19 mouse cellular contexts compared by ENCODE assay signal in the genomic region with DNA sequence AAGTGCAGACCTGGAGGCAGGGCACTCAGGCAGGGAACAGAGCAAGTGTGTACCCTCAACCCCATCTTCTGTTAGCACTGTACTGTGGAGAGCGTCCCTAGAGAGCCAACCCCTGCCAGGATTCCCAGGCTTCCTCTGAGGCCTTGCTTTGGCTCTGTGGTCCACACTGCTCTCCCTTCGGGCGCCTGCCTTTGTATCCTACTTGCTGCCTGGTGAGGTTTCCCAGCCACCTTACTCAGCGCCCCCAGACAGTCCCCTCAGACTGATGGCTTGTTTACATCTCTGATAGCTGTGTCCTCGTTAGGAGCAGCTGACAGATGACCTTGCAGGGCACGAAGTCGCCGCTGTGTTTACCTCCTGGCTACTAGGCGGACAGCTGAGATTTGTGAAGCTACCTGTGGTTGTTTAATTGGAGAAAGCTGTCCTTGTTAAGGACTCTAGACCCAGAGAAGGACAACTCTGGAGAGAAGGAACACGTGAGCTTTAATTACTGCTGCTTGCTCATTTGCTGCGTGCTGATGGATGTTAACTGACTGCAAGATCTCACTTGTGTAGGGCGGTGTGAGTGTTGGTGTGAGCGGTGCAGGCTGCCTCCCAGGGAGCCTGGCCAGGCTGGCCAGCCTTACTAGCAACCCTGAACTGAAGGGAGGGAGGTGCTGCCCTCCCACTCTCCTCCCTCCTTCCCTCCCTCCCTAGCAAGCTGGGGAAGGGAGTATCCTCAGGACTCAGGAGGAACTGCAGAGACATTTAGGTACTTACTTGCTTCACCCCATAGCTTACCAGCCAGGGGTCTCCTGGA. TPM values are rescaled to one million over a fixed set of nuclear protein-coding genes. Genes with fewer than 3 reads are reported as not detected.
DNase-seq lines count a peak whose midpoint lies in the region; ATAC-seq lines count a peak whose summit lies in the region.
"Had no signal": no experiment of that assay in that cellular context is flagged by ENCODE, and none has a peak within 500 bp of the region (broad histone marks: within the 10 kb centered on the region; RNA-seq: fewer than 3 reads in every experiment).

No protein-coding gene starts in this region.

- DNase-seq in intestine, embryonic 14.5 days (ENCODE audit: low spot score) = no peak
- DNase-seq in embryo, embryonic 10.5 days (ENCODE audit: low spot score) = peak; percentile 27
- peak; percentile 50 for DNase-seq in limb, embryonic 10.5 days (ENCODE audit: low spot score)
- peak; percentile 61 for DNase-seq in lung, postnatal 36 days
- no peak for DNase-seq in urinary bladder, adult 18-20 months (ENCODE audit: low spot score in 2 of 2)
- DNase-seq in left cerebral cortex, adult 11 months (ENCODE audit: low spot score) = no peak
- DNase-seq: cerebellum, adult 11-12 months; gastrocnemius, postnatal 25 days; kidney, adult 2 months; retina, postnatal 1 day had no signal

- no peak overlapping the region for H3K9ac ChIP-seq in intestine, embryonic 14.5 days (ENCODE audit: low read length)
- no peak overlapping the region; the same call in 1 of the 2 replicates for H3K9ac ChIP-seq in intestine, embryonic 15.5 days
- H3K9ac ChIP-seq: heart, embryonic 15.5 days; limb, embryonic 15.5 days; midbrain, embryonic 13.5 days had no signal

- 0 out of 2 replicates have a peak overlapping the region, but pooled peaks have one; percentile 7 for H3K27ac ChIP-seq in intestine, embryonic 14.5 days (ENCODE audit: low read depth)
- no peak overlapping the region for H3K27ac ChIP-seq in intestine, embryonic 15.5 days
- H3K27ac ChIP-seq in limb, embryonic 10.5 days = peak overlapping the region; percentile 79
- H3K27ac ChIP-seq: heart, embryonic 15.5 days; limb, embryonic 15.5 days; macrophage; midbrain, embryonic 13.5 days had no signal

- no peaks in the 10 kb centered on the region for H3K27me3 ChIP-seq in intestine, embryonic 14.5 days (replicated peaks; ENCODE audit: control insufficient read depth, insufficient read depth, low read length)
- H3K27me3 ChIP-seq in intestine, embryonic 15.5 days (replicated peaks) = 0 out of 2 replicates have a peak, but pooled peaks cover 4% of the 10 kb centered on the region
- peaks cover 14% of the 10 kb centered on the region; the same call in 1 of the 2 replicates for H3K27me3 ChIP-seq in limb, embryonic 10.5 days (ENCODE audit: low read depth, poor library complexity, severe bottlenecking)
- H3K27me3 ChIP-seq: limb, embryonic 15.5 days had no signal

- no peak for ATAC-seq in intestine, embryonic 14.5 days (replicated peaks; ENCODE audit: low FRiP score, low TSS enrichment, low read depth)
- no peak for ATAC-seq in intestine, embryonic 15.5 days
- ATAC-seq: activated CD4-positive, CD25-positive, alpha-beta regulatory T cell, adult 4 months; CD4-positive, CD25-positive, alpha-beta regulatory T cell, adult 4 months; midbrain, embryonic 13.5 days had no signal

- peaks cover 2% of the 10 kb centered on the region; the same call in 1 of the 2 replicates for H3K9me3 ChIP-seq in intestine, embryonic 14.5 days (ENCODE audit: control insufficient read depth, low read length)
- no peaks in the 10 kb centered on the region for H3K9me3 ChIP-seq in intestine, embryonic 15.5 days
- H3K9me3 ChIP-seq in limb, embryonic 10.5 days (replicated peaks) = no peaks in the 10 kb centered on the region
- H3K9me3 ChIP-seq: limb, embryonic 15.5 days; midbrain, embryonic 13.5 days had no signal

- peaks cover 8% of the 10 kb centered on the region for H3K4me1 ChIP-seq in intestine, embryonic 14.5 days (replicated peaks; ENCODE audit: control insufficient read depth, insufficient read depth, low read length)
- peaks cover 7% of the 10 kb centered on the region; the same call in 1 of the 2 replicates for H3K4me1 ChIP-seq in intestine, embryonic 15.5 days (replicated peaks)
- peaks cover 33% of the 10 kb centered on the region for H3K4me1 ChIP-seq in limb, embryonic 10.5 days

- no peaks in the 10 kb centered on the region for H3K36me3 ChIP-seq in intestine, embryonic 14.5 days (ENCODE audit: control insufficient read depth, insufficient read depth, low read length)
- H3K36me3 ChIP-seq in intestine, embryonic 15.5 days = no peaks in the 10 kb centered on the region
- H3K36me3 ChIP-seq in limb, embryonic 10.5 days = no peaks in the 10 kb centered on the region
- H3K36me3 ChIP-seq: heart, embryonic 15.5 days; limb, embryonic 15.5 days; midbrain, embryonic 13.5 days had no signal

- no peak overlapping the region for H3K4me2 ChIP-seq in intestine, embryonic 14.5 days (ENCODE audit: low read length)
- H3K4me2 ChIP-seq in intestine, embryonic 15.5 days (replicated peaks) = no peak overlapping the region
- H3K4me2 ChIP-seq: heart, embryonic 15.5 days; limb, embryonic 15.5 days; midbrain, embryonic 13.5 days had no signal

- H3K4me3 ChIP-seq in intestine, embryonic 14.5 days (ENCODE audit: low read depth, low read length) = no peak overlapping the region
- H3K4me3 ChIP-seq in intestine, embryonic 15.5 days (replicated peaks) = no peak overlapping the region
- no peak overlapping the region for H3K4me3 ChIP-seq in limb, embryonic 10.5 days
- H3K4me3 ChIP-seq: heart, embryonic 15.5 days; limb, embryonic 15.5 days; midbrain, embryonic 13.5 days had no signal

- WGBS in intestine, embryonic 14.5 days = 18% methylated on average over 13 of the region's 13 CpGs
- 21% methylated on average over 13 of the region's 13 CpGs for WGBS in intestine, embryonic 15.5 days
- WGBS in limb, embryonic 10.5 days = 13% methylated on average over 13 of the region's 13 CpGs

RNA-seq across cellular contexts. Expression of gene Gm3045, which starts 7.5 kb away (rescaled TPM):
- polyA plus RNA-seq in intestine, embryonic 14.5 days (2014; fragmentation: Nextera tagmentation; extraction: Ambion mirVana) = not detected in 2 replicates
- not detected in 2 replicates for polyA plus RNA-seq in intestine, embryonic 15.5 days (2015; fragmentation: Nextera tagmentation; extraction: Ambion mirVana)
- polyA plus RNA-seq in limb, embryonic 10.5 days (2016; fragmentation: Nextera tagmentation; extraction: Ambion mirVana) = not detected in 2 replicates
- polyA plus RNA-seq: activated CD4-positive, CD25-positive, alpha-beta regulatory T cell, adult 4 months; CD4-positive, CD25-positive, alpha-beta regulatory T cell, adult 4 months; heart, embryonic 15.5 days; kidney, adult 2 months; large intestine, adult 2 months; macrophage; midbrain, embryonic 13.5 days; neural tube, embryonic 11.5 days had no signal

RNA-seq across cellular contexts. Expression of gene Slc25a48, which starts 19.3 kb away (rescaled TPM):
- 0.05 TPM in 2 replicates for polyA plus RNA-seq in intestine, embryonic 14.5 days (2014; fragmentation: Nextera tagmentation; extraction: Ambion mirVana)
- polyA plus RNA-seq in intestine, embryonic 15.5 days (2015; fragmentation: Nextera tagmentation; extraction: Ambion mirVana) = 0.10 and 0.13 TPM in 2 replicates
- polyA plus RNA-seq in limb, embryonic 10.5 days (2016; fragmentation: Nextera tagmentation; extraction: Ambion mirVana) = not detected in 2 replicates
- polyA plus RNA-seq: activated CD4-positive, CD25-positive, alpha-beta regulatory T cell, adult 4 months; CD4-positive, CD25-positive, alpha-beta regulatory T cell, adult 4 months; macrophage; midbrain, embryonic 13.5 days had no signal

Comparison
In these comparisons a context has a peak if more than half of its experiments do, and no peak if none do; other contexts are left out.
1. DNase-seq: peak in embryo, embryonic 10.5 days (single experiment), limb, embryonic 10.5 days (single experiment) and lung, postnatal 36 days (single experiment); none in intestine, embryonic 14.5 days (single experiment), urinary bladder, adult 18-20 months (0 of 2) and left cerebral cortex, adult 11 months (single experiment).